Mouse (Mus musculus) MEL-GATA-1-ER (cell line): ENCODE measurements around the gene Socs2.

Experiments used
- DNase-seq: peaks from one replicate; pipeline ENCODE4 v3.0.0-alpha.2; 2012; ENCODE audit warnings: low read depth; ENCODE audit errors: extremely low read depth

The Socs2 gene

GRCm38 (mm10) chr10:95422681-95423080 is 5.7 kb upstream of the Socs2 start:
- DNase-seq = no peak

- no peak for DNase-seq
Observed at GRCm38 (mm10) chr10:95420284-95420683, 3.3 kb upstream of the Socs2 start.

GRCm38 (mm10) chr10:95419726-95420125 is 2.7 kb upstream of the Socs2 start:
- no peak for DNase-seq

- no peak for DNase-seq
Observed at GRCm38 (mm10) chr10:95418631-95419030, 1.7 kb upstream of the Socs2 start.

GRCm38 (mm10) chr10:95417496-95418236 is 686 bp upstream of the Socs2 start:
- DNase-seq = peak; percentile 60

- DNase-seq = no peak
Observed at GRCm38 (mm10) chr10:95416361-95416684, 657 bp downstream of the Socs2 start.

GRCm38 (mm10) chr10:95415533-95416360 is 1.2 kb downstream of the Socs2 start:
- DNase-seq = peak; percentile 43

GRCm38 (mm10) chr10:95415159-95415532 is 1.8 kb downstream of the Socs2 start:
- DNase-seq = no peak

- DNase-seq = no peak
Observed at GRCm38 (mm10) chr10:95414316-95415158, 2.4 kb downstream of the Socs2 start.

GRCm38 (mm10) chr10:95411139-95411538 is 5.8 kb downstream of the Socs2 start:
- DNase-seq = no peak

GRCm38 (mm10) chr10:95410709-95411108 is 6.3 kb downstream of the Socs2 start:
- no peak for DNase-seq

- no peak for DNase-seq
Observed at GRCm38 (mm10) chr10:95410209-95410608, 6.8 kb downstream of the Socs2 start.

- DNase-seq = no peak
Observed at GRCm38 (mm10) chr10:95409149-95409548, 7.8 kb downstream of the Socs2 start.

- no peak for DNase-seq
Observed at GRCm38 (mm10) chr10:95408487-95408886, 8.5 kb downstream of the Socs2 start.

GRCm38 (mm10) chr10:95407541-95408160 is 9.3 kb downstream of the Socs2 start:
- DNase-seq = no peak

GRCm38 (mm10) chr10:95404774-95405173 is 12.2 kb downstream of the Socs2 start:
- no peak for DNase-seq

GRCm38 (mm10) chr10:95399689-95400354 is 17.2 kb downstream of the Socs2 start:
- DNase-seq = no peak

GRCm38 (mm10) chr10:95398489-95398888 is 18.5 kb downstream of the Socs2 start:
- no peak for DNase-seq

GRCm38 (mm10) chr10:95397191-95397835 is 19.7 kb downstream of the Socs2 start:
- no peak for DNase-seq

- DNase-seq = no peak
Observed at GRCm38 (mm10) chr10:95396356-95396755, 20.6 kb downstream of the Socs2 start.
